Mouse (Mus musculus) gonadal fat pad, adult 2 months (tissue): ENCODE measurements around the gene Rinl. TPM values are rescaled to one million over a fixed set of nuclear protein-coding genes. Genes with fewer than 3 reads are reported as not detected.

ENCODE experiments used
- DNase-seq: peaks from one replicate; pipeline ENCODE4 v3.0.0-alpha.2; 2012; ENCODE audit warnings: low read depth
- polyA plus RNA-seq: library from polyadenylated mRNA; depleted of rRNA; stranded (reverse); fragments of >200 nt; gene quantifications from 2 replicates; pipeline ENCODE4 v1.2.3, GENCODE M21; 2012

Rinl gene
- polyA plus RNA-seq, 1 experiment = 3.7 TPM

DNA sequence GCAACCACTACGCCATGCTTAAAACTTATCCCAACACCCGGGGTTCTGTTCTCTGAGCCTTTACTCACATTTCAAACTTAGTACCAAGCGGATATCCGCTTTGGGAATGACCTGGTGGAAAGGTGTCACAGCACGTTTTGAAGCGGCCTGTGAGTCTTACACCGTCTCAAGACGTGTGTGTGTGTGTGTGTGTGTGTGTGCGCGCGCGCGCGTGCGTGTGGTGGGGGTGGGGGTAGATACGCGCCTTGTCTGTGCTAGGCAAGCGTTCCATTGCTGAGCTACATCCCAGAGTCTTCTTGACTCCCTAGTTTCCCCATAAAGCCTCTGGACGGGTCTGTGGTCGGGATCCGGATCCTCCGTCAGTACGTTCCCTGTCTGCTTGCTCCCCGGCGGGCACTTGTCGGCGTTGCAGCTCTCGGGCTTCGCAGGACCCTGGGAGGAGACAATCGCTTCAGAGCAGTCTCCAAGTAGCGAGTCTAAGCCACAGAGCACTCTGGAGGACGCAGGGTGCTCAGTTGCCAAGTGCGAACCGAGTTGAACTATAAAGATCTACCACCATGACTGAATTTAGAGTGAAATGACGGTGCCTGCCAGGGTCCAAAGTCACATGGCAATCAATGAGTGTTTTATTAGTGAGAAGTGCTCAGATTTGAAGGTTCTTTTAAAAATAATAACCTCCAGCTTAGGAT, 20.8 kb downstream of the Rinl start:
- DNase-seq = no peak

GRCm38 (mm10) chr7:28810107-28811066, 21.6 kb downstream of the Rinl start:
- DNase-seq = peak; percentile 98

DNA sequence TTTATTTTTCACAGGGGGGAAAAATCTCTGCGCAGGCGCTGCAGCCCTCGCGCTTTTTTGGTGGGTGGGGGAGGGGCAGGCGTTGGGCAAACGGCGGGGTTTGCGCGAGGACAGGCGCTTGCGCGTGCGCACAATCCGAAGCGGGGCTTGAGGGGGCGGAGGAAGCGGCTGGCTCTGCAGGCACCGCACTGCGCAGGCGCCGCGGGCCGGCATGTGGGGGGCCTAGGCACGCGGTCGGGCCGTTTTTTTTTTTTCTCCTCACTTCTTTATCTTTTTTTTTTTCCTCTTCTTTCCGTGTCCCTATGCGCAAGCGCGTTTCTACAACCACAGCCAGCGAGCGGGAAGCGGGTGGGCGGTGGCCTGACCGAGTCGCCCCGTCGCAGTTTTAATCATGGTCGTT, 22.5 kb downstream of the Rinl start:
- DNase-seq = no peak

DNA sequence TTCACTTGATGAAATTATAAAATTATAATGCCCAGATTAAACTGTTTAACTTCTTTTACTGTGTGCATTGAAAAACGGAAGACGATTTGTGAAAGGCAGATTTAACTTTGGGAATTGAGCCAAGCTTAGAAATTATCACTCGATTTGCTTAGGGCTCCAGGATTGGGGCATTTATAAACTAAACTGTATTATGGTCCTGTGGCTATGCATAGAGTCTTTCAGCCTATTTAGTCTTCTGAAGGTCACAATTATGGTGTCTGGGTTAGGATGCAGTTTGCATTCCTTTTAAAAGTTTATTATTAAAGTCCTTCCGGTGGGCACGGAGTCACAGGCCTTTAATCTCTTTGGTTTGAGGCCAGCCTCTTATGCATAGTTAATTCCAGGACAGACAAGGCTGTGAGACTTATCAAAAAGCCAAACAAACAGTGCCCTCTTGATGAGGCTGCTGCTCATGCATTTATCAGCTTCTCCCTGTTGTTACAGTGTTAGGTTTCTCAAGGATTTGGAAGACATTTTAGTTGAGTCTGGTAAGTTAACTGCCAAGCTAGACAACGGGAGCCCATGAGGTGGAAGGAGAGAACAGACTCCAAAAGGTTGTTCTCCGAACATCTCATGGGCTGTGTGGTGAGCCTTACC, 23.0 kb downstream of the Rinl start:
- no peak for DNase-seq

DNA sequence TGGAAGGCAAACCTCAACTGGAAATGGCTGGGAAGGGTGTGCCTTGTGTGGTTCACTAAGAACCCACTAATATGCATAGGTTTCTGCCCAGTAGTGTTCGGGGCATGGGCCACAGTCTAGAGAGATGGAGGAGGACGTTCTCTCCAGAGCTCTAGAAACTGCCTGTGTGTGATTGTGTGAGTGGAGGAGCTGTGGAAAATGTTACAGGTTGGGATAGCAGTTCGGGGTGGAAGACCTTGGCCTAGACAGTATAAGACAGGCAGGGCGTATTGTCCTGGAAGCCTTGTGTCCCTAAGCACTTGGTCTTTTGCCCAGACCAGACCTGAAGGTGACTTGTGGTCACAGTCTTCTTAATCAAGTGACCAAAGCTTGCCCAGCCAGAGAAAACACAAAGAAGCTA, 23.7 kb downstream of the Rinl start:
- DNase-seq = no peak

DNA sequence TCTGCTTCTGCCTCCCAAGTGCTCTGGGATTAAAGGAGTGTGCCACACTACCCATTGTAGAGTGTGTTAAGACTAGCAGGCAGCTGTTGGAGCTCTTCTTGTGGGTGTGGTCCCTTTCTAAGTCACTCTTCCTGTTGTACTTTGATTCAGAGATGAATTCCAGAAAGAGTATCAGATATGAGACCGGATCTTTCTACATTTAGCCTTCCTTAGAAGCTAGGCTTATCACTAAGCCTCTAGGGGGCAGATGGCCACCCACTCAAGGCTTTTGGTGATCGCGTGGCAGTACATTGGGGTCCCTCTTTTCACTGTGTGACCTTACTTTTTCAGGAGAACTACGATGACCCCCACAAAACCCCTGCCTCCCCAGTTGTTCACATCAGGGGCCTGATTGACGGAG, 24.2 kb downstream of the Rinl start:
- DNase-seq = no peak

GRCm38 (mm10) chr7:28814306-28815034, 25.7 kb downstream of the Rinl start:
- DNase-seq = no peak

GRCm38 (mm10) chr7:28815230-28815629, 26.5 kb downstream of the Rinl start:
- DNase-seq = no peak

- DNase-seq = no peak
These were observed 27.4 kb downstream of the Rinl start for GRCm38 (mm10) chr7:28816201-28816600.

- no peak for DNase-seq
These were observed 28.2 kb downstream of the Rinl start for GRCm38 (mm10) chr7:28816920-28817319.

DNA sequence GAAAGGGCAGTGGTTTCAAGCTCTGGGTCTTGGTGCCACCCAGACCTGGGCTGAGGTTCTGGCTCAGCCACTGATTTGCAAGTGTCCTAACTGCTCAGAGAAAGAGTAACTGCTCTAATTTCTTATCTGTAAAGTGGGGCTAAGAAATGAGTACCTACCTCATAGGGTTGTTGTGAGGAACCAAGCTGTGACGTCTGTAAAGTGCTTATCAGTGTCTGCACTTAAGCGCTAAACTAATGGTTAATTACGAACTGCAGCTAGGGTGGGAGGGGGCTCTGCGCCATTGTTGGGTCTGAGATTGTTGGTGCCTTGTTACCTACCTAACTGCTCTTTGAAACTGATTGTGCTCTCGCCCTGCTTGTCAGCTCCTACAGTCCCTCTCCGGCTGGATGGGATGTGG, 28.8 kb downstream of the Rinl start:
- DNase-seq = no peak

- DNase-seq = no peak
These were observed 29.2 kb downstream of the Rinl start for GRCm38 (mm10) chr7:28817957-28818356.

- no peak for DNase-seq
These were observed 29.7 kb downstream of the Rinl start for GRCm38 (mm10) chr7:28818436-28818835.

DNA sequence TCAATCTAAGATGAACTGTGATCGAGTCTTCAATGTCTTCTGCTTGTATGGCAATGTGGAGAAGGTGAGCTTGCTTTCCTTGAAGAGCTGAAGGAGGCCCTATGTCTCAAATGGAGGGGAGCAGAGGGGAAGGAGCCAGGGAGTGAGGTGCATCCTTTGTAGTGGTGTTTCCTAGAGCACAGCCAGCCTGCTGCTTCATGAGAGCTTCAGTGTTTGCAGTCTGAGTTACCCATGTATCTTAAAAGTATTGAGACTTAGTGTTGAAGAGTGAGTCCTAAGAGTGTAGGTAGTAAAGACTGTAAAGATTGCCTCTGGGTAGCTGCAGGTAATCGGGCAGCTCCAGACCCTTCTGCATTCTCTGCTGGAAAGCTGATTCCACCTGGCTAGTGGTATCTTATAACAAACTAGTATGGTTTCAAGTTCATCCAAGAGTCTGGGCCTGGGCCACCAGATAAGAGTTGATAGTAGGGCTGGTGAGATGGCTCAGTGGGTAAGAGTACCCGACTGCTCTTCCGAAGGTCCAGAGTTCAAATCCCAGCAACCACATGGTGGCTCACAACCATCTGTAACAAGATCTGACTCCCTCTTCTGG, 30.2 kb downstream of the Rinl start:
- DNase-seq = no peak

- DNase-seq = no peak
These were observed 30.8 kb downstream of the Rinl start for GRCm38 (mm10) chr7:28819571-28819970.

- DNase-seq = no peak
These were observed 31.8 kb downstream of the Rinl start for GRCm38 (mm10) chr7:28820358-28821260.

DNA sequence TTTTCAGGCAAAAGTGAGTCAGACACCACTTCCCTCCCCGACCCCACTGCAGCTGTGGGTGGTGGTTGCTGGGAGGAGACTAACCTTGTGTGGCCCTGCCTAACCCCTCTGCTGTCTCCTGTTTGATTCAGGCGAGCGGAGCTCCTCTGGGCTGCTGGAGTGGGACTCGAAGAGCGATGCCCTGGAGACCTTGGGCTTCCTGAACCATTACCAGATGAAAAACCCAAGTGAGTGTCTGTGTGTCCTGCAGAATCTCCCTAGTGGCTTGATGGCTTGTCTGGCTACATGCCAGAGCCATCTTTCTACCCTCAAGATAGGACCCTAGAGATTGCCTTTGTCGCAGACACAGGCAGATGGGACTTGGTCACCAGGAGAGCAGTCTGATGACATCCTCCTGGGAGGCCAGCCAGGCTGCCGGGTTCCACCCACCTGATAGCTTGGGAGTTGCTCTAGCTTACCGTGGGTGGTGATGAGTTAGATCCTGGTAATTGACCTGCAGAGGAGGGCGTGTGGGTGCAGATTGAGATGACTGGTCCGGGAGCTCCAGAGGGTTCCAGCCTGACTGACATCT, 32.6 kb downstream of the Rinl start:
- no peak for DNase-seq

DNA sequence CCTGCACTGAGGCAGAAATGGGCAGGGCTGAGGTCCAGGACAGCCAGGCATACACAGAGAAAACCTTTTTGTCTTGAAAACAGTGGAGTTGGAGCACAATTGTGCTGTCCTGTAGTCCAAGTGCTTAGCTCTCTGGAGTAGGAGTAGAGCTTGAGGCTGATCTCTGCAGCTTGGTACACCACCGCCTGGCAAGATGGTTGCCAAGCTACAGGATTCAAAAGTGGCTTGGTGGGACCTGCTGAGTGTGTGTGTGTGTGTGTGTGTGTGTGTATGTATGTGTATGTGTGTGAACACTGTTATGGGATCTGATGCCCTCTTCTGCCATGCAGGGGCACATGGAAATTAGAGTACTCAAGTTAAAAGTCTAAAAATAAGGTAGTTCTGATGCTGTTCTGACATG, 33.8 kb downstream of the Rinl start:
- DNase-seq = no peak

DNA sequence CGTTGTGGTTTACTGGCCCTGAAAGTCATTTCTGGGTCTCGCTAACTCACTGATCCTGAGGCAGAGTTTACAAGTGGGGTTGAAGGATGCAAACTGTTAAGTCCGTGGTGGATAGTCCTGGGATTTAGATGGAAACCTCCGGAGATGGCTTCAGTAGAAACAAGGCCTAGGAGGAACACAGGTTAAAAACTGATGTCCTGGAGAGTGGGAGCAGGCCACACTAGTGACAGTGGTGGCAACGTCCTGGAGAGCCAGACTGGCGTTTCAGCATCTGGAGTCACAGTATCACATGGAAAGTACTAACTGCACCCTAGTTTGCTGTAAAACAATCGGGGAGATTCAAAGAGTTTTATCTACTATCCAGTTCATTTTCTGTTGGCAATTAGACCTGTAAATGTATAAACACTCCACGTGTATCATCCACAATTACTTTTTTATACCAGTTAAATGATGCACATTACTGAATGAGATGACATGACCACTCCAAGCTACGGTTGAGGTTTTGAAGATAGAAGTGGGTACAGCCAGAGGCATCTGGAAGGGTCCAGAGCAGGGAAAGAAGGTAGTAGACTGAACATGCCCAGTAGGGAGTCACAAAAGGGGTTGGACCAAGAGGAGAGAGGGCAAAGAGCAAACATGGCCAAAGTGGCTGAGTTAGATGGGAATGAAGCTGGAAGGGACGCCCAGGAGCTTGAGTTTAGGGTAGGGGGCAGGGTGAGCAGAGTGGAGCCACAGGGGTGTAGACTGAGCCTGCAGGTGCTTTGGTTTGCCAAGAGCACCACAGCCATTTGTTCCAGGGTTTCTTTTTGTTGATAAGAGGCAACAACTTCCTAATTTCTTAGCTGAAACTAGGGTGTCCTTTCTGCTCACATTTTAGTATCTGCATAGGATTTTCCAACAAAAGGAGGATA, 34.5 kb downstream of the Rinl start:
- DNase-seq = no peak
